Mouse (Mus musculus) right cerebral cortex, postnatal 36 days (tissue): ENCODE measurements around the gene Mrpl36.

Source experiments
- DNase-seq, 2 experiments: peaks; one replicate each; pipeline ENCODE4 v3.0.0; 2022; ENCODE audit warnings: low spot score in 2 of 2, mixed read lengths in 1 of 2

The Mrpl36 gene

GRCm38 (mm10) chr13:73346743-73347142 is 18.4 kb downstream of the Mrpl36 start:
- DNase-seq, result no peak

GRCm38 (mm10) chr13:73347171-73347570 is 18.9 kb downstream of the Mrpl36 start:
- no peak for DNase-seq

- no peak for DNase-seq
Measured at GRCm38 (mm10) chr13:73347922-73348650, 19.8 kb downstream of the Mrpl36 start.

- DNase-seq, result no peak
Measured at GRCm38 (mm10) chr13:73350741-73351140, 22.4 kb downstream of the Mrpl36 start.

- DNase-seq, result no peak
Measured at GRCm38 (mm10) chr13:73351910-73352309, 23.6 kb downstream of the Mrpl36 start.

GRCm38 (mm10) chr13:73352491-73352890 is 24.2 kb downstream of the Mrpl36 start:
- no peak for DNase-seq

- DNase-seq, result no peak
Measured at GRCm38 (mm10) chr13:73357106-73357505, 28.8 kb downstream of the Mrpl36 start.

- DNase-seq, result no peak
Measured at GRCm38 (mm10) chr13:73373367-73373766, 45.1 kb downstream of the Mrpl36 start.

- no peak for DNase-seq
Measured at GRCm38 (mm10) chr13:73374612-73375011, 46.3 kb downstream of the Mrpl36 start.

GRCm38 (mm10) chr13:73377637-73378036 is 49.3 kb downstream of the Mrpl36 start:
- DNase-seq, result no peak
